Comparison of ENCODE assay signal across 9 mouse cellular contexts in the genomic region with DNA sequence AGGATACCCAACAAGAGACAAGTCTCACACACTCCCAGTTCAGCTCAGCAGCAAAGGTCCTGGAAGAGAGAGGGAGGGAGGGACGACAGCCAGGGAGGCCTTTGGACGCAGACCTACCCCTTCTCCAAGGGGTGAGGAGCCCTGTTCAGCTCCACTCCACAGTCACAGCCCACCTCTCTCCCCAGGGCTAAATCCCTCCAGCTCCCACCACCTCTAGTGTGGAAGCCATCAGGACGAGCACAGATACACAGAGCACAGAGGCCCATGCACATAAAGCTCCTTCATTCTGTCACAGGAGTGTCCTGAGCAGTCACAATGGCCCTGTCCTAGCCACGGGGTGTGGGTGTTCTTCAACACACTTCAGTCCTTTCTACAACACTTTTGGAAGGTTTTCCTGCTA.
DNase-seq lines count a peak whose midpoint lies in the region; ATAC-seq lines count a peak whose summit lies in the region.
"Had no signal": no experiment of that assay in that cellular context is flagged by ENCODE, and none has a peak within 500 bp of the region (broad histone marks: within the 10 kb centered on the region; RNA-seq: fewer than 3 reads in every experiment).

No protein-coding gene starts in this region.

- 0 out of 2 replicates have a peak overlapping the region, but pooled peaks have one; percentile 84 for H3K4me2 ChIP-seq in heart, embryonic 15.5 days
- H3K4me2 ChIP-seq in hindbrain, embryonic 15.5 days, result no peak overlapping the region
- no peak overlapping the region for H3K4me2 ChIP-seq in midbrain, embryonic 12.5 days (replicated peaks)

- no peak for DNase-seq in heart, adult 8-10 months (ENCODE audit: low spot score)
- no peak for DNase-seq in spleen, postnatal 14 days (ENCODE audit: low spot score in 2 of 2)
- DNase-seq in lung, postnatal 10 days, result no peak
- no peak for DNase-seq in adrenal gland, postnatal 25 days
- DNase-seq: cerebellum, adult 18-20 months had no signal

- H3K4me1 ChIP-seq in heart, embryonic 15.5 days (replicated peaks), result peaks cover 90% of the 10 kb centered on the region
- peaks cover 56% of the 10 kb centered on the region for H3K4me1 ChIP-seq in brown adipose tissue, adult 24 weeks (ENCODE audit: control insufficient read depth, insufficient read depth, insufficient read length, low read length)
- H3K4me1 ChIP-seq in hindbrain, embryonic 15.5 days (replicated peaks), result peaks cover 85% of the 10 kb centered on the region
- peaks cover 87% of the 10 kb centered on the region for H3K4me1 ChIP-seq in midbrain, embryonic 12.5 days

- ATAC-seq in heart, embryonic 15.5 days (replicated peaks; ENCODE audit: insufficient number of reproducible peaks, insufficient read depth, low FRiP score, low read depth), result no peak
- no peak for ATAC-seq in hindbrain, embryonic 15.5 days (ENCODE audit: low FRiP score, low read depth)
- ATAC-seq in midbrain, embryonic 12.5 days (ENCODE audit: low FRiP score, low read depth), result no peak

- H3K9ac ChIP-seq in heart, embryonic 15.5 days, result peak overlapping the region; percentile 47; the same call in 1 of the 2 replicates
- H3K9ac ChIP-seq in hindbrain, embryonic 15.5 days, result no peak overlapping the region
- peak overlapping the region; percentile 43; the same call in 1 of the 2 replicates for H3K9ac ChIP-seq in midbrain, embryonic 12.5 days (replicated peaks)

- H3K27ac ChIP-seq in heart, embryonic 15.5 days, result peak overlapping the region; percentile 98
- H3K27ac ChIP-seq in brown adipose tissue, adult 24 weeks (replicated peaks; ENCODE audit: low read depth, low read length), result peak overlapping the region; percentile 97
- H3K27ac ChIP-seq in hindbrain, embryonic 15.5 days (replicated peaks), result peak overlapping the region; percentile 94
- peak overlapping the region; percentile 90 for H3K27ac ChIP-seq in midbrain, embryonic 12.5 days (replicated peaks)

- H3K27me3 ChIP-seq in heart, embryonic 15.5 days, result no peaks in the 10 kb centered on the region
- no peaks in the 10 kb centered on the region for H3K27me3 ChIP-seq in hindbrain, embryonic 15.5 days
- H3K27me3 ChIP-seq in midbrain, embryonic 12.5 days, result no peaks in the 10 kb centered on the region

- H3K36me3 ChIP-seq in heart, embryonic 15.5 days, result peaks cover 5% of the 10 kb centered on the region; the same call in 1 of the 2 replicates
- no peaks in the 10 kb centered on the region for H3K36me3 ChIP-seq in hindbrain, embryonic 15.5 days
- H3K36me3 ChIP-seq in midbrain, embryonic 12.5 days, result peaks cover 5% of the 10 kb centered on the region; the same call in 1 of the 2 replicates

- no peak overlapping the region for H3K4me3 ChIP-seq in heart, embryonic 15.5 days
- H3K4me3 ChIP-seq in brown adipose tissue, adult 24 weeks (ENCODE audit: insufficient read depth, low read depth, low read length), result no peak overlapping the region
- no peak overlapping the region for H3K4me3 ChIP-seq in hindbrain, embryonic 15.5 days
- H3K4me3 ChIP-seq in midbrain, embryonic 12.5 days, result no peak overlapping the region

- 30% methylated on average over 4 of the region's 4 CpGs for WGBS in heart, embryonic 15.5 days
- WGBS in hindbrain, embryonic 15.5 days, result 17% methylated on average over 4 of the region's 4 CpGs
- WGBS in midbrain, embryonic 12.5 days, result 20% methylated on average over 4 of the region's 4 CpGs

- H3K9me3 ChIP-seq in heart, embryonic 15.5 days (replicated peaks), result no peaks in the 10 kb centered on the region
- no peaks in the 10 kb centered on the region for H3K9me3 ChIP-seq in hindbrain, embryonic 15.5 days
- H3K9me3 ChIP-seq in midbrain, embryonic 12.5 days, result no peaks in the 10 kb centered on the region
